Mouse (Mus musculus) cerebellum, adult 2 months (tissue): ENCODE measurements around the gene Dop1a.

Source experiments
- CTCF ChIP-seq: fragments of 200-500 bp; IDR thresholded peaks from 2 replicates; pipeline ENCODE4 v1.5.1; 2011; ENCODE audit warnings: low read depth, mild to moderate bottlenecking, control low read depth, low read length, moderate library complexity, borderline replicate concordance; ENCODE audit not compliant: insufficient read depth
- POLR2A ChIP-seq: fragments of 200-500 bp; IDR thresholded peaks from 2 replicates; pipeline ENCODE4 v1.6.1; 2011; ENCODE audit warnings: low read length, control low read depth, borderline replicate concordance; ENCODE audit not compliant: insufficient read depth

DNA sequence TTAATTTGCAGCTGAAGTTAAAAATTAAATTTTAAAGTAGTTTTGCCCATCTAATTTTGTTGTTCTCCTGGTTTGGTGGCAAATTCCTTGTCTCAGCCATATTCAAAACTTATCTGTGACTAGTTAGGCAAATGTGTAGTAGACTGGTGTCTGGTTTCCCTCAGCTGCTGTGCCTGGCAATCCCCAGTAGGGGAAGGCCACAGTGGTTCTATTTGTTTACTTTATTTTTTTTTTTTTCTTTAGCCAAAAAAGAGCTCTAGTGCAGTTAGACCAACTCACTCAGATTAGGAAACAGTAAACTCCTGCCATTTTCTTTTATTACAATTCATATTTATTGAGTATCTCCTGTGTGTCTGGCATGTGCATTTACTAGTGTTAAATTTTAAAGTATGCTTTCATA, 55.4 kb downstream of the Dop1a start:
- TF ChIP-seq CTCF (no peak), POLR2A (no peak)
